Mouse (Mus musculus) heart, postnatal 25 days (tissue): ENCODE data around the gene Phf5a. TPM values are rescaled to one million over a fixed set of nuclear protein-coding genes. Genes with fewer than 3 reads are reported as not detected.

Source experiments
- DNase-seq: peaks from one replicate; pipeline ENCODE4 v3.0.0; 2022; ENCODE audit warnings: low spot score
- intact Hi-C: fragments of 180-260 bp; cut with DNase I; formaldehyde crosslinking; loops from one replicate; pipeline ENCODE4 v1.15.1; 2025
- total RNA-seq, 2 experiments: library from RNA; stranded (reverse); gene quantifications; 2 replicates each; pipeline ENCODE4 v1.2.3; 2021

The Phf5a gene
- total RNA-seq, 2 experiments from 2014 or later: 29.7 to 38.0 TPM

DNA sequence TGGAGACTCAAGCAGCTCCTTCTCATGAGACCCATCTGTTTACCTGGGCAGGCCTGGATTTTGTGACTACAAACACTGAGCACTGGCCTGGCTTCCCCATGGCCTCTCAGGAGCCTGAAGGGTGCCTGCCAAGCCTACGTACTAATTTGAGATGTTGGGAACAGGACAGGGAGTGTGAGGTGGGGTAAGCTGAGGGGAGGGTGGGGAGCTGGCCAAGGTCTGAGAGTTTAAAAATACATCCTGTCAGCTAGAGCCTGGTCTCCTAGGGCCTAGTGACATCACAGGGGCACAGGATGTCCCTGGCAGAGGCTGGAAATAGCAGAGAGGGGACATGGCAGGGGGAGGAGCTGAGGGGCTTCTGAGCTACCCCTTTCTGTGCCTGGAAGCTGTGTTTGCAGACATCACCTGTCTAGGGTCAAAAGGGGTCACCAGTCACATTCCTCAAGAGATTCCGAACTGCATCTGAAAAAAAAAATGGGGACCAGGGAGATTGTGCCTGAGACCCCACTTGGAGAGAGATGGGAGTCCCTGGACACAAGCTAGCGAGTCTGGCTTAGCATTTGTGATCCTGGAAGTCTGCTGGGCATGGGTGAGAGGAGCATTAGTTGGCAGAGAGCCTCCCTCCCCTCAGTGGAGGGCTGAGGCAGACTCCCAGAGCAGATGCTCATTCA, 37.4 kb downstream of the Phf5a start:
- DNase-seq: peak; percentile 57
- intact Hi-C loops: no loop called here

DNA sequence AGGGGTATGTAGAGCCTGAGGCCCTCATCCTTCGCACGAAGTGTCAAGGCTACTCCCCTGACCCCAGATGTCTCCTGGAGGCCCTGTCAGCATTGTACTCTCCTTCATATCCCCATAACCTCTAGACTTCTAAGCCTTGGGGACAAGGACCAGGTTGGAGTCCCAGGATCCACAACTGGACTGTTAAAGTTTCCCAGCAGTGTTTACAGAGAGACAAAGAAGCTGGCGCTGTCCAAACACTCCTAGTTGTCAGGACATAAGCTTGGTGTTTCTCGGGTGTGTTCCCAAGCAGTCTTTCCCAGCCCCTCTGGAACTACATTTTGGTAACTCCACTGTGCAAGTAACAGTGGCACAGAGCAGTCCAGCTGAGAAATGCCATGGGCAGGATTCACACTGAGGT, 38.2 kb downstream of the Phf5a start:
- no peak for DNase-seq
- intact Hi-C loops: loop anchor here (2.0 kb wide), 1 partner anchor 23 kb away; no protein-coding TSS in a partner anchor

DNA sequence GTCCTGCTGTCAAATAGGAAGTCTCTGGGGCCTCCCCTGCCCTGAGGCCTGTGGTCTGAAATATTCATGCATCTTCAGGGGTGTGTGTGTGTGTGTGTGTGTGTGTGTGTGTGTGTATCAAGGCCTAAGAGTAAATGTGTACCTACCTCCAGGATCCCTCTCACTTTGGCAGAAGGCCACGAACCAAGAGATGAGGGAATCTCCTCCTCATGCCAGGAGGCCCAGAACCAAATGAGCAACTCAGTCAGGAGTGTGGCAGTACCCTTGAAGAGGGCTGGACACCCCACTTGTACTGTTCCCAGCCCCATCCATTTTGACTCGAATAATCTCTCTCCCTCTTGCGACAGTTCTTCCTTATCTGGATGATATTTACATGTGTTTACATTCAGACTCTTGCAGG, 39.5 kb downstream of the Phf5a start:
- no peak for DNase-seq
- intact Hi-C loops: loop anchor here (2.0 kb wide), 1 partner anchor 25 kb away; no protein-coding TSS in a partner anchor

DNA sequence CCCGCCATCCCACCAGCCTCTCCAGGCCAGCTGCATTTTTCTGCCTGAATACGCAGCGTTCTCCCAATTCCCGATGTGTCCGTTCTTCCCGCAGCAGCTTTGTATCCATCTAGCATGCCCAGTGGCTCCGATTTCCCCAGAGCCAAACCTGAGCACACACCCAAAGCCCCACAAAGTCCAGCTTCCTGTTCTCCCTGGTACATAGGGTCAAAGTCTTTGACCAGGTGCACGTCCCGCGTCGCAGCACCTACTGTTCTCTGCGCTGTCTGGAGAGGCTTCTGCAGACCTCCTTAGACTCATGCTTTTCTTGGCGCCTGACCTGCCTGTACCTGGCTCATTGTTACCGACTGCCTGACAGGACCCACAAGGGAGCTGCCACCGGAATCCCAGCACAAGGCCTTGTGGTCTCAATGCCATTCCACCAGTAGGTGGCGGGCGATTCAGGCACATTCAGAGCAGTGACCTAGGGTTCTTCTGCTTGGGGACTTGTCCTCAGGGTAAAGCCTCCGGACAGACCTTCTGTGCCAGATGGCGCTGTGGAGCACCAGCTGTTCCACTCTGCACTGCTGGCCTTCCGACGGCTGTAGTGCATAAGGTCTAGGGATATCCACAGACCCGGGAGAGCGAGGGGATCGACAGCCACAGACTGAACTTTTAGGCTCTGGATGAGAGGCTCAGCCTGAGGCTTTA, 40.4 kb downstream of the Phf5a start:
- peak; percentile 81 for DNase-seq
- intact Hi-C loops: loop anchor here (2.0 kb wide), 2 partner anchors 74 to 88 kb away; no protein-coding TSS in a partner anchor

DNA sequence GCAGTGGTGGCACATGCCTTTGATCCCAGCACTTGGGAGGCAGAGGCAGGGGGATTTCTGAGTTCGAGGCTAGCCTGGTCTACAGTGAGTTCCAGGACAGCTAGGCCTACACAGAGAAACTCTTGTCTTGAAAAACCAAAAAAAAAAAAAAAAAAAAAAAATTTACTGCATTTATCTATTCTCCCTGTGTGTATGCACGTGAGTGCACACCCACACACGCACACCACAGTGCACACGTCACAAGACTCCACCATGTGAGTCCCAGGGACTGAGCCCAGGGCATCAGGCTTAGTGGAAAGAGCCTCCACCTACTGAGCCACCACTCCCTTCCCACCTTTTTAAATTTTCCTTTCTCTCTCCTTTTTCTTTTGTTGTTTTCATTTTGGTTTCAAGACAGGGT, 41.2 kb downstream of the Phf5a start:
- no peak for DNase-seq
- intact Hi-C loops: loop anchor here (2.0 kb wide), 2 partner anchors 74 to 88 kb away; no protein-coding TSS in a partner anchor

DNA sequence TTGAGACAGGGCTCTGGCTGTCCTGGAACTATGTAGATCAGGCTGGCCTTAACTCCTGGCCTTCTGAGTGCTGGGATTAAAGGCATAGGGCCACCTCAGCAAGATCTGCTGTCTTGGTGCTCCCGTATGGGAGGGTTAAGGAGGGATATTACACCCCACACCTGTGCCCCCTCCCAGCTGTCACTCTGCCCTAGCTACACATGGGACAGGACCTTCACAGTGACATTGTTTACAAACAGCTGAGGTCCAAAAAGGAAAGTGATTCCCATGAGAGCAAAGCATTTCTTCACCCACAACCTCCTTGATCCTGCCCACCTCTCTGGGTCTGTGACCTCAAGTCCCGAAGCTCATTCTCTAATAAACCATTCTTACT, 42.5 kb downstream of the Phf5a start:
- intact Hi-C loops: no loop called here
- no peak for DNase-seq

DNA sequence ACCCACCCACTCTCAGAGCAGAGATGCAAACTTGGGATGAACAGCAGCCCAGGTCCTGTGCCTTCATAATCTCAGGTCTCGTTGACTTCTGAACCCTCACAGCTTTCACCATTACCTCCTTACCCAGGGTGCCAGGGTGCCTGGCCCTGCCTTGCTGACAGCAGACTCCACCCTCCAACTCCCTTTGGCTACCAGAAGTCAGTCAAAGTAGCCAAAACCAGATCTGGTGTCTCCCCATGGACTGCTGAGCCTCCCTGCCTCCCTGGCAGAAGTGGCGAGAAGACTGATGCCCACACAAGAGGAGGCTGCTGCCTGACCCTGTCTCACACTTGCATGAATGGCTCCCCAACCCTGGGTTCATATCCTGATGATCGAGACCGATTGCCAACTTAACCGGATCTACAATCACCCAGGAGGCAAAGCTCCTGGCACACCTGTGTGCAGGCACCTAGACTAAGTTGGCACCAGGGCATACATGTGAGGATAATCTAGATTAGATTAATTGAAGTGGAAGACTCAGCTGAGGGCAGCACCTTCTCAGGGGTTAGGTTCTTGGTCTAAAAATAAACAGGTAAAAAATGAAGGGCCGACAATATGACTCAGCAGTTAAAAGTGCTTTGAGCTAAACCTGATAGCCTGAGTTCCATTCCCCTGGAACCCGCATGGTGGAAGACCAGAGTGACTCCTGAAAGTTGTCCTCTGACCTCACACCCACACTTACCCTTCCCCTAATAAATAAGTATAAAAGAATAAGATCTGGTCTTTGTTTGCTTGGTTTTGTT, 43.1 kb downstream of the Phf5a start:
- intact Hi-C loops: no loop called here
- DNase-seq: no peak

DNA sequence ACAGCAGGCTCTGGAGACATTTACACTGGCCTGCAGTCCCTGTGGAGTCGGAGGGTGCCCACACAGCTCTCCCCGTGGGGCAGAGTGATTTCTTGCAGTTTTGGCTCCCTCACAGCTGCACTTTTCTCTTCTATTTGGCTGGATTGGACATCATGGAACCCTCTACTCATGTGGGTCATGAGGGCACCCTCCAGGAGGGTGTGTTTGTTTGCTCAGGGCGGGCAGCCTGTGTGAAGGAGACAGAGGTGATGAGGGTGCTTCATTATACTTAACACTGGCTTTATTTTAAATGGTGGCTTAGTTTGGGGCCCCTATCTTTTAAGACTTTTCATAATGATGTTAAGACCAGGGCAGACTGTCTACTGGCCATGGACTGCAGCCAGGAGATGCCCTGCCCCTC, 46.9 kb downstream of the Phf5a start:
- intact Hi-C loops: no loop called here
- DNase-seq: no peak

DNA sequence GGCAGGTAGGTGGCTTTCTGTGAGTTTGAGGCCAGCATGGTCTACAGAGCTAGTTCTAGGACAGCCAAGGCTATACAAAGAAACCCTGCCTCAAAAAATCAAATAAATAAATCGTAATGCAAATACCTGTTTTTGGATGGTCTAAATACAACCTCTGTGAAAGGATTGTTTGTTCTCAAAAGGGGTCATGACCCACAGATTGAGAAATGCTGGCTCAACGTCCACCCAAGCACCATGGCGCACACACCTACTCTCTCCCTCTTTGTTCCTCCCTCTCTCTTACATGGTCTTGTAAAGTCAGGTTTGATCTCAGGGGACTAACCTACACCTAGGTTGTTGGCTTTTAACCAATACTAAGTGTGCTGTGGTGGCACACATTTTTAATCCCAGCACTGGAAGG, 49.1 kb downstream of the Phf5a start:
- intact Hi-C loops: no loop called here
- no peak for DNase-seq

DNA sequence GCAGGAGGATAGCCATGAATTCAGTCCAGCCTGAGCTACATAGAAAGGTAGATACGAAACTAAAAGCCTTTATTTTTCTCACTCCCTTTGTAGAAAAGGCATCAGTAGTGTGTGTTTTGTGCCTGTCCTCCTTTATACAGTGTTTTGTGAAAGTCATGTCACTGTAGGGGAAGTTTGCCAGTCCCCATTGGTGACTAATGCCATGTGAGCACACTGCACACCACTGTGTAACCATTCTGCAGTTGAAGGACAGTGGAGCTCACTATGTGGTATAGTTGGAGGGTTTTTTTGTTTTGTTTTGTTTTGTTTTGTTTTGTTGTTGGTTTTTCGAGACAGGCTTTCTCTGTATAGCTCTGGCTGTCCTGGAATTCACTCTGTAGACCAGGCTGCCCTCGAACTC, 53.3 kb downstream of the Phf5a start:
- intact Hi-C loops: no loop called here
- no peak for DNase-seq

DNA sequence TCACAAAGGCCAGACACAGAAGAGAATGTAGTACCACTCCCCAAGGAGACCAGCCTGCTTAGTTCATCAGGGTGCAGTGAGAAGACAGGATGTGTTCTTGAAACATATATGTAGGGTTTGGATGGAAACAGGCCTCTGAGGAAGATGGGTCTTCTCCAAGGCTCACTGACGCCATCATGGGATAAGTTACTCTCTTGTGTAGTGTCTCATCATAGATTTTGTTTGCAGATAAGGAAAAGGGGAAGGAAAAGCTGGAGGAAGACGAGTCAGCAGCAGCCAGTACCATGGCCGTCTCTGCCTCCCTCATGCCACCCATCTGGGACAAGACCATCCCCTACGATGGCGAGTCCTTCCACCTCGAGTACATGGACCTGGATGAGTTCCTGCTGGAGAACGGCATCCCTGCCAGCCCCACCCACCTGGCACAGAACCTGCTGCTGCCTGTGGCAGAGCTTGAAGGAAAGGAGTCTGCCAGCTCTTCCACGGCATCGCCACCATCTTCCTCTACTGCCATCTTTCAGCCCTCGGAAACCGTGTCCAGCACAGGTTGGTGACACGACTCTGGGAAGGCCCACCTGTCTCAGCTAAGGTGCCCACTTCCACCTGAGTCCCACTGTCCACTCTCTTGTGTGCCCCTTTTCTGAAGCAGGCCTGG, 56.9 kb downstream of the Phf5a start:
- intact Hi-C loops: loop anchor here (5.0 kb wide), 1 partner anchor 42 kb away; the partner anchor contains the start of gene Tob2
- no peak for DNase-seq

Other genes starting within 250 kb of the Phf5a start
- gene L3mbtl2, start 208.0 kb downstream of the Phf5a start, total RNA-seq: 10 to 100 TPM in 1 of 2 experiments, 1 to 10 TPM in 1; 9.6 to 10.8 TPM
- gene Chadl, start 174.6 kb downstream of the Phf5a start, total RNA-seq: 1 to 10 TPM; 1.3 to 1.6 TPM
- gene Zc3h7b, start 126.9 kb downstream of the Phf5a start, total RNA-seq: 10 to 100 TPM; 70.3 to 72.9 TPM
- 10 to 100 TPM; 22.7 to 27.5 TPM for gene Rangap1, start 126.4 kb downstream of the Phf5a start, total RNA-seq
- 100 to 1,000 TPM in 1 of 2 experiments, 10 to 100 TPM in 1; 64.1 to 135 TPM for gene Tef, start 69.5 kb downstream of the Phf5a start, total RNA-seq
- 10 to 100 TPM; 66.9 to 95.5 TPM for gene Tob2, start 13.1 kb downstream of the Phf5a start, total RNA-seq
- 1,000 to 10,000 TPM; 2,060 to 2,092 TPM for gene Aco2, start 398 bp upstream of the Phf5a start, total RNA-seq
- 1 to 10 TPM; 6.7 to 7.0 TPM for gene Polr3h, start 54.3 kb upstream of the Phf5a start, total RNA-seq
- gene Csdc2, start 64.8 kb upstream of the Phf5a start, total RNA-seq: 10 to 100 TPM; 73.5 to 87.5 TPM
- 10 to 100 TPM; 26.6 to 27.0 TPM for gene Pmm1, start 89.0 kb upstream of the Phf5a start, total RNA-seq
- gene 1700029P11Rik, start 108.6 kb upstream of the Phf5a start, total RNA-seq: not detected
- 10 to 100 TPM; 21.4 to 23.5 TPM for gene Xrcc6, start 115.9 kb upstream of the Phf5a start, total RNA-seq
- 10 to 100 TPM; 24.4 to 25.9 TPM for gene Desi1, start 162.0 kb upstream of the Phf5a start, total RNA-seq
- 10 to 100 TPM; 48.2 to 52.5 TPM for gene Snu13, start 175.7 kb upstream of the Phf5a start, total RNA-seq
- gene 4930407I10Rik, start 187.2 kb upstream of the Phf5a start, total RNA-seq: not detected
- not detected for gene Mei1, start 198.1 kb upstream of the Phf5a start, total RNA-seq